Mouse (Mus musculus): ENCODE results near the gene Rbfox2. TPM values are rescaled to one million over a fixed set of nuclear protein-coding genes. Genes with fewer than 3 reads are reported as not detected.

The Rbfox2 gene
- polyA plus RNA-seq, 1 experiment from 2014 or later = 76.2 TPM

GRCm38 (mm10) chr15:77235551-77235950, 71.3 kb downstream of the Rbfox2 start:
- H3K9me3 ChIP-seq = no peaks in the 10 kb centered on the region
- WGBS = 89% methylated on average over 4 of the region's 4 CpGs
- H3K27ac ChIP-seq = no peak overlapping the region
- peaks cover 76% of the 10 kb centered on the region for H3K4me1 ChIP-seq
- H3K36me3 ChIP-seq = no peaks in the 10 kb centered on the region
- DNase-seq (ENCODE audit: low spot score) = no peak
- no peaks in the 10 kb centered on the region for H3K27me3 ChIP-seq (ENCODE audit: insufficient read depth, poor library complexity, severe bottlenecking)
- no peak overlapping the region for H3K4me3 ChIP-seq

- Histone ChIP-seq H3K36me3 (no peaks in the 10 kb centered on the region), H3K4me1 (peaks cover 66% of the 10 kb centered on the region), H3K27me3 (ENCODE audit: insufficient read depth, poor library complexity, severe bottlenecking) (no peaks in the 10 kb centered on the region), H3K4me3 (0 out of 2 replicates have a peak overlapping the region, but pooled peaks have one; percentile 8), H3K27ac (peak overlapping the region; percentile 70), H3K9me3 (no peaks in the 10 kb centered on the region)
- DNase-seq (ENCODE audit: low spot score) = no peak
- 31% methylated on average over 4 of the region's 4 CpGs for WGBS
Observed at GRCm38 (mm10) chr15:77234296-77234695, 72.5 kb downstream of the Rbfox2 start.

- H3K9me3 ChIP-seq = no peaks in the 10 kb centered on the region
- H3K27me3 ChIP-seq (ENCODE audit: insufficient read depth, poor library complexity, severe bottlenecking) = no peaks in the 10 kb centered on the region
- no peak overlapping the region for H3K27ac ChIP-seq
- H3K36me3 ChIP-seq = peaks cover 6% of the 10 kb centered on the region; the same call in 1 of the 2 replicates
- 75% methylated on average over 3 of the region's 3 CpGs for WGBS
- H3K4me1 ChIP-seq = peaks cover 38% of the 10 kb centered on the region
- no peak overlapping the region for H3K4me3 ChIP-seq
- DNase-seq (ENCODE audit: low spot score) = no peak
Observed at GRCm38 (mm10) chr15:77230144-77230543, 76.7 kb downstream of the Rbfox2 start.

GRCm38 (mm10) chr15:77226831-77227354, 79.9 kb downstream of the Rbfox2 start:
- H3K9me3 ChIP-seq = no peaks in the 10 kb centered on the region
- 0 out of 2 replicates have a peak overlapping the region, but pooled peaks have one; percentile 5 for H3K27ac ChIP-seq
- H3K4me1 ChIP-seq = peaks cover 14% of the 10 kb centered on the region
- no peak overlapping the region for H3K4me3 ChIP-seq
- WGBS = 25% methylated on average over 7 of the region's 7 CpGs
- no peaks in the 10 kb centered on the region for H3K27me3 ChIP-seq (ENCODE audit: insufficient read depth, poor library complexity, severe bottlenecking)
- DNase-seq (ENCODE audit: low spot score) = no peak
- peaks cover 6% of the 10 kb centered on the region; the same call in 1 of the 2 replicates for H3K36me3 ChIP-seq

GRCm38 (mm10) chr15:77225858-77226257, 80.9 kb downstream of the Rbfox2 start:
- peaks cover 6% of the 10 kb centered on the region; the same call in 1 of the 2 replicates for H3K36me3 ChIP-seq
- H3K4me1 ChIP-seq = peaks cover 9% of the 10 kb centered on the region
- DNase-seq (ENCODE audit: low spot score) = no peak
- H3K9me3 ChIP-seq = no peaks in the 10 kb centered on the region
- no peaks in the 10 kb centered on the region for H3K27me3 ChIP-seq (ENCODE audit: insufficient read depth, poor library complexity, severe bottlenecking)
- WGBS = 65% methylated on average over 4 of the region's 4 CpGs
- no peak overlapping the region for H3K27ac ChIP-seq
- no peak overlapping the region for H3K4me3 ChIP-seq

- DNase-seq (ENCODE audit: low spot score) = no peak
- Histone ChIP-seq H3K36me3 (peaks cover 6% of the 10 kb centered on the region; the same call in 1 of the 2 replicates), H3K4me3 (no peak overlapping the region), H3K9me3 (no peaks in the 10 kb centered on the region), H3K27ac (no peak overlapping the region), H3K27me3 (ENCODE audit: insufficient read depth, poor library complexity, severe bottlenecking) (no peaks in the 10 kb centered on the region), H3K4me1 (peaks cover 15% of the 10 kb centered on the region)
Observed at GRCm38 (mm10) chr15:77225274-77225673, 81.5 kb downstream of the Rbfox2 start.

- H3K4me1 ChIP-seq = peaks cover 43% of the 10 kb centered on the region
- H3K9me3 ChIP-seq = no peaks in the 10 kb centered on the region
- WGBS = 63% methylated on average over 4 of the region's 4 CpGs
- no peak overlapping the region for H3K27ac ChIP-seq
- no peaks in the 10 kb centered on the region for H3K36me3 ChIP-seq
- DNase-seq (ENCODE audit: low spot score) = no peak
- no peaks in the 10 kb centered on the region for H3K27me3 ChIP-seq (ENCODE audit: insufficient read depth, poor library complexity, severe bottlenecking)
- H3K4me3 ChIP-seq = no peak overlapping the region
Observed at GRCm38 (mm10) chr15:77220833-77221232, 86.0 kb downstream of the Rbfox2 start.

GRCm38 (mm10) chr15:77220137-77220536, 86.7 kb downstream of the Rbfox2 start:
- no peaks in the 10 kb centered on the region for H3K27me3 ChIP-seq (ENCODE audit: insufficient read depth, poor library complexity, severe bottlenecking)
- peaks cover 50% of the 10 kb centered on the region for H3K4me1 ChIP-seq
- H3K36me3 ChIP-seq = no peaks in the 10 kb centered on the region
- no peaks in the 10 kb centered on the region for H3K9me3 ChIP-seq
- no peak overlapping the region for H3K4me3 ChIP-seq
- H3K27ac ChIP-seq = 0 out of 2 replicates have a peak overlapping the region, but pooled peaks have one; percentile 36
- DNase-seq (ENCODE audit: low spot score) = no peak

- WGBS = 50% methylated on average over 1 of the region's 1 CpGs
- peaks cover 56% of the 10 kb centered on the region for H3K4me1 ChIP-seq
Observed at GRCm38 (mm10) chr15:77219571-77219970, 87.2 kb downstream of the Rbfox2 start.

GRCm38 (mm10) chr15:77218007-77218406, 88.8 kb downstream of the Rbfox2 start:
- Histone ChIP-seq H3K27me3 (ENCODE audit: insufficient read depth, poor library complexity, severe bottlenecking) (no peaks in the 10 kb centered on the region), H3K4me1 (peaks cover 71% of the 10 kb centered on the region), H3K27ac (peak overlapping the region; percentile 91; the same call in 1 of the 2 replicates), H3K9me3 (no peaks in the 10 kb centered on the region), H3K36me3 (no peaks in the 10 kb centered on the region), H3K4me3 (no peak overlapping the region)
- whole genome bisulfite sequencing = 82% methylated on average over 3 of the region's 3 CpGs
- DNase-seq (ENCODE audit: low spot score) = no peak

More at GRCm38 (mm10) chr15:77219571-77219970, 87.2 kb downstream of the Rbfox2 start:
- no peak for DNase-seq (ENCODE audit: low spot score)
- Histone ChIP-seq H3K36me3 (no peaks in the 10 kb centered on the region), H3K27me3 (ENCODE audit: insufficient read depth, poor library complexity, severe bottlenecking) (no peaks in the 10 kb centered on the region), H3K9me3 (no peaks in the 10 kb centered on the region), H3K27ac (peak overlapping the region; percentile 60), H3K4me3 (no peak overlapping the region)

GRCm38 (mm10) chr15:77217523-77217922, 89.3 kb downstream of the Rbfox2 start:
- no peaks in the 10 kb centered on the region for H3K9me3 ChIP-seq
- H3K36me3 ChIP-seq = no peaks in the 10 kb centered on the region
- no peaks in the 10 kb centered on the region for H3K27me3 ChIP-seq (ENCODE audit: insufficient read depth, poor library complexity, severe bottlenecking)
- DNase-seq (ENCODE audit: low spot score) = no peak
- H3K4me1 ChIP-seq = peaks cover 76% of the 10 kb centered on the region
- 42% methylated on average over 1 of the region's 1 CpGs for WGBS
- H3K27ac ChIP-seq = peak overlapping the region; percentile 91; the same call in 1 of the 2 replicates
- no peak overlapping the region for H3K4me3 ChIP-seq

- Histone ChIP-seq H3K4me3 (peak overlapping the region; percentile 10; the same call in 1 of the 2 replicates), H3K27ac (peak overlapping the region; percentile 91), H3K9me3 (no peaks in the 10 kb centered on the region), H3K36me3 (no peaks in the 10 kb centered on the region), H3K27me3 (ENCODE audit: insufficient read depth, poor library complexity, severe bottlenecking) (no peaks in the 10 kb centered on the region), H3K4me1 (peaks cover 83% of the 10 kb centered on the region)
- DNase-seq (ENCODE audit: low spot score) = no peak
- 31% methylated on average over 6 of the region's 6 CpGs for WGBS
Observed at GRCm38 (mm10) chr15:77216704-77217103, 90.1 kb downstream of the Rbfox2 start.

GRCm38 (mm10) chr15:77215178-77215800, 91.5 kb downstream of the Rbfox2 start:
- no peaks in the 10 kb centered on the region for H3K27me3 ChIP-seq (ENCODE audit: insufficient read depth, poor library complexity, severe bottlenecking)
- 5% methylated on average over 5 of the region's 5 CpGs for WGBS
- H3K4me1 ChIP-seq = peaks cover 89% of the 10 kb centered on the region
- H3K36me3 ChIP-seq = no peaks in the 10 kb centered on the region
- DNase-seq (ENCODE audit: low spot score) = no peak
- H3K4me3 ChIP-seq = peak overlapping the region; percentile 38
- peak overlapping the region; percentile 91 for H3K27ac ChIP-seq
- H3K9me3 ChIP-seq = no peaks in the 10 kb centered on the region
